Mouse (Mus musculus) neutrophil, adult 5-6 weeks (primary cell): ENCODE data around the gene Elp6. TPM values are rescaled to one million over a fixed set of nuclear protein-coding genes. Genes with fewer than 3 reads are reported as not detected.
"Not testable (repeated sequence)": the region's sequence is repeated elsewhere in the genome, so short reads cannot be mapped to it uniquely, and the experiment has no call there.

ENCODE experiments used
- ATAC-seq: fragments of 151-379, 151-347 bp; 2 replicates; pipeline ENCODE4 v1.8.0; 2017; ENCODE audit warnings: mild to moderate bottlenecking, moderate TSS enrichment; ENCODE audit not compliant: insufficient number of reproducible peaks, poor library complexity, low FRiP score, severe bottlenecking; ENCODE audit errors: extremely low read depth
- total RNA-seq: library from RNA; stranded (forward); fragments of 200-1000 nt; gene quantifications from 2 replicates; pipeline ENCODE4 v1.2.3, GENCODE M21; 2017

Gene Elp6
- total RNA-seq, 1 experiment from 2014 or later, result 3.5 TPM

DNA sequence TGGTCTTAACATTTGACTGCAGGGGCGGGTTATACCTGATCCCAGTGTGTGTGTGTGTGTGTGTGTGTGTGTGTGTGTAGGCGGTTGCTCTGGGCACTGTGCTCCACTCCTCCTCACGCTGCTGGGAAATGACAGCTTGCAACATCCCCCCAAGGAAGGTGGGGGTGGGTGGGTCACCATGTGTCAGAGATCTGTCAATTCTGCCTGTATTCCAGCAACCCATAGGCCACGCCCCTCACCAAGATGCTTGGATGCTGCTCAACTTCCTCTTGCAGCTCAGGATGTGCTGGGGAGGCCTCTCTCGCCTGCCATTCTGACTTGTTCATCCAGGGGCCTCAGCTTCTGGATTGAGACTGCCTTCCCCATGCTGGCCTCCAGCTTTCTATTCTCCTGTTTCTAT, 9.7 kb downstream of the Elp6 start:
- no peak for ATAC-seq

DNA sequence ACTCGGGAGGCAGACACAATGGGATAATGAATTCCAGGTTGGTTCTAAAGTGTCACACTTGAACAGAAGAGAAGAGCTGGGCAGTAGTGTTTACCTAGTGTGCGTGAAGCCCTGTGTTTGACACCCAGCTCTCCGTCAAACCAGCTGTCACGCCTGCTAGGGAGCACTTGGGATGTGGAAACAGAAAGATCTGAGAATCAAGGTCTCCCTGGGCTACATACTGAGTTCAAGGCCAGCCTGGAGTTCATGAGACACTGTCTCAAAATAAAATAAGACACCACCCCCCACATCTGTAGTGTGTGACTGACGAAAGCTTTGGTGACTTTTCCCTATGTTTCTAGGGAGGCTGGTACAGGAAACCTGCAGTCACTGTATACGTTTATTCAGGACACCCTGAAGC, 10.4 kb downstream of the Elp6 start:
- no peak for ATAC-seq

DNA sequence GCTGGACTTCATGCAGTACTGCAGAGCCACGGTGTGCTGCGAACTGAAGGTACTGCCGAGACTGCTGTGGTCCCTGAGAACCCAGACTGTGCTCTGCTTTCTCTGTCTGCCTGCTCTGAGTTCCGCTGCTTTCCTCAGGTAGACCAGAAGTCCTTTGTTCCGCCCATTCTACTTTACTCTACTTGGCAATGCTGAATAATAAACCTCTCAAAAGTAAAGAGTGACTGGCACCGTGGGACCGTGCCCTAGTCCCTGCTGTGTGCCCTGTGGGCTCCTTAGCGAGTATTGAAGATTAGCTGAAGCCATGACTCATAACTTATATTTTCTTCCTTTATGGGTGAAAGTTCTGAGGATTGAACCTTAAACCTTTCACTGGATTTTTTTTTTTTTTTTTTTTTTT, 10.9 kb downstream of the Elp6 start:
- no peak for ATAC-seq

DNA sequence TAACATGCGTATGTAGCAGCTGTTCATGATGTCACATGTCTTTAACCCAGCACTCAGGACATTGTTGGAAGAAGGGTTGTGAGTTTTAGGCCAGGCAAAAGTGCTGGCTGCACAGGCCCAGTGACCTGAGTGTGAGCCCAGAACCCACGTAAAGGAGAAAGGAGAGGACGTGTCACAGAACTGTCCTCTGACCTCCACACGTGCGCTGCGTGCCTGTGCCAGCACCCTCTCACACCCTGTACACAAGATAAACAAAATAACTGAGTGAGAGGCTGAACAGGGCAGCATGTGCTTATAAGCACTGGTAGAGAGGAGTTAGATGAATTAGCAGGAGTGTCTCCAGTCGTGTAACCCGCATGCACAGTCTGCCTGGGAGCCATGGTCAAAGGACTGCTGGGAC, 11.5 kb downstream of the Elp6 start:
- ATAC-seq, result no peak

DNA sequence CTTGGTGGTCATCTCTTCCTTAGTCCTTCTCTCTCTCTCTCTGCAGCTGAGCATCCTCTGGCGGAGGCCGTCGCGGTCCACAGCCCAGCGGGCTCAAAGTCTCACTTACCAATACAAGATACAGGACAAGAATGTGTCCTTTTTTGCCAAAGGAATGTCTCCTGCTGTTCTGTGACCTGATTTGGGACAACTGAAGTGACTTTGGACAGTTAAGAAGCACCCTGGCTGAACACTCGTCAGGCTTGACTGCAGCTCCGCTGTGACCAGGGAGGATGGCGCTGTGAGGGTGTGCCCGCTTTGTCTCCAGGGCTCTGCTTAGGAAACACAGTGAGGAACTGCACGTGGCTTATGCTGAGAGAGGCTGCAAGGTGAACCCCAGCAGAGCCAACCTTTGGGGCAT, 15.8 kb downstream of the Elp6 start:
- no peak for ATAC-seq

DNA sequence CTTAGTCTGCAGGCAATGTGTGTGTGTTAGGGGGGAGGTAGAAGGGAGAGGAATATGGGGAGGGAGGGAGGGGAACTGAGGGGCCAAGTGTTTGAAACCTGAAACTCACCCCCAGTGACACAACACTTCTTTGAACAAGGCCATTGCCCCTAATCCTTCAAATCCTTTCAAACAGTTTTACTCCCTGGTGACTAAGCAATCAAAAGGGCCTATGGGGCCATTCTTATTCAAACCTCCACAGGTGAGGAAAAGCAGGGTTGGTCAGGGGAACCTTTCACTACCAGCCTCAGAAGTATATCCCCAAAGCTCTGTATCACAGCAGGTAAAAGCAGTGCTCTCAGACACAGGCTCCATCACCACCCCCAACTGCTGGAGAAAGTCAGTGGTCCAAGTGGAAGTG, 18.0 kb downstream of the Elp6 start:
- ATAC-seq, result no peak

DNA sequence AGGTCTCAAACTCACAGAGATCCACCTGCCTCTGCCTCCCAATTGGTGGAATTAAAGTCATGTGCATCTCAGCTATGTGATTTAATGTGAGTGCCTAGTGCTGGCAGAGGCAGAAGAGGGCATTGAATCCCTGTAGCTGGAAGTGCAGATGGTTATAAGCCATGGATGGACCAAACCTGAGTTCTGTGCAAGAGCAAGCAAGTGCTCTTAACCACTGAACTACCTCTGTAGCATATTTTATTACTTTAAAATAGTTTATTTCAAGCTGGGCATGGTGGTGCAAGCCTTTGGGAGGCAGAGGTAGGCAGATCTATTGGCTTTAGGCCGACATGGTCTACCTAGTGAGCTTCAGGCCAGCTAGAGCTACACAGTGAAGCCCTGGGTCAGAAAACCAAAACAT, 19.2 kb downstream of the Elp6 start:
- ATAC-seq, result no peak

DNA sequence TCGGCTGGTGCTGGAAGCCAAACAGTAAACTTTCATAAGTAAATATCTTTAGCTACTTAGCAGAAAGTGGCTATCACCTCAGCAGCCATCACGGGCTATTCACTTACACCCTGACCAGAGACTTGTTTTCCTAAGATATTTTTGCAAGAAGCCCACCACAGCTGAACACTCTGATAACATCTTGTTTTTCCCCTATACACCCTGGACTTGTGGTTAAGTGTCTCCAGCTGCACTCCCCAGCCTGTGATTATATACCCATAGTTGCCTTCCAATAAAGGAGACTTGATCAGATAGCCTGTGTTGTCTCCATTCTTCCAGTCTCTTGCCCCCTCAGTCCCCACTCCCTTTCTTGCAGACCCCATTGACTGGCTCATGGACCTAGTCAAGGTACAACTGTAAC, 23.2 kb downstream of the Elp6 start:
- ATAC-seq, result no peak

DNA sequence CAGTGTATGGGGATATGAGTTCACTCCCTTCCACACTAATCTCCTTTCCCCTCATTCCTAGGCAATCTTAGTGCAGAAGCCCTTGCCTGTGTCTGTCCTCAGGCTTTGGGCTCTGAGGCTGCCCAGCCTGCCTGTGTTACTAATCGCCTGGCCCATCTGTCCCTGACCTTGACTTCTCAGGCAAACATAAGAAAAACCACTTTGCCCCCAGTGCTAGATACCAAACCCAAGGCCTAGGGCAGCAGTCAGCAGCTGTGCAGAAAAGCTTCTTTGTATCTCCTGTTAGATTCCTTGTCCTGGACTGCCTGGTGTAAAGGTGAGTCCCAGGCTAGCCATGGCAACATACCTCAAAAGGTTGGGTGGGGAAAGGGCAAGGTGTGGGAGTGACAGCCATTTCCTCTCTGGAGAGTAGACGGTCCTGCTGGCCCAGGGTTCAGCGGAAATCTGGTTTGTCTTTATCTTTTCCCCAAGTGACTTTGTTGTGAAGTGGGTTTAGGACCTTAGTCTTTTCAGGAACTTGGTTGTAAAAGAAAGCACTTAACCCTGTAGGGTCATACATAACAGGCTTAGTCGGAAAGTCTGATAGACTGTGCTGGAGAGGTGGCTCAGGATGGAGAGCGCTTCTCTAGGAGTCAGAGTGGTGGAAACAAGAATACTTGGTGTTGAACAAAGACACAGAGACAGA, 24.1 kb downstream of the Elp6 start:
- no peak for ATAC-seq

DNA sequence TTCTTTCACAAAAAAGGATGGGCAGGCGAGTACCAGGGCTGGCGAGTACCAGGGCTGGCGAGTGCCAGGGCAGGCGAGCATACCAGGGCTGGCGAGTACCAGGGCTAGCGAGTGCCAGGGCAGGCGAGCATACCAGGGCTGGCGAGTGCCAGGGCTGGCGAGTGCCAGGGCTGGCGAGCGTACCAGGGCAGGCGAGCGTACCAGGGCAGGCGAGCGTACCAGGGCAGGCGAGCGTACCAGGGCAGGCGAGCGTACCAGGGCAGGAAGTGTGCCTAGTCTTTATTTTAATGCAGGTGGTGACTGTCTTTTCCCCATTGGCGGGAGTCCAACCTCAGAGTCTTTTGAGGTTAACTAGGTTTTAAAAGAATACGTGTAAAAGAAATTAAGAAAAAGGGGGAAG, 24.7 kb downstream of the Elp6 start:
- peak; percentile 49; the same call in 1 of the 2 replicates for ATAC-seq

DNA sequence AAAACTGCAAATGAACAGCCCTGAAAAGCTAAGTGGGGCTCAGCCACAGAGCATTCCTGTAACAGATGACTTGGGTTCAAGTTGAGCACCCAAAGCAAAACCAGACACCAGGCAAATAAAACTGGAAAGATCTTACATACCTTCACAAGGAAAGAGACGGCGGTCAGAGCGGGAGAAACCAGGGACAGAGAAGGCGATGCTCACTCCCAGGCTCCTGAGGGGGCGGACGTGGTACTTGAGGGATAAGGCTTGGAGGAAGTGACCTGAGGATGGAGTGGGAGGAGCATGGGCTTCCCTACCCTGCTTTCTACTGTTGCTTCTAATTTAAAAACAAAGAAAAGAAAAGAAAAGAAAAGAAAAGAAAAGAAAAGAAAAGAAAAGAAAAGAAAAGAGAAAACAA, 25.4 kb downstream of the Elp6 start:
- ATAC-seq, result no peak

DNA sequence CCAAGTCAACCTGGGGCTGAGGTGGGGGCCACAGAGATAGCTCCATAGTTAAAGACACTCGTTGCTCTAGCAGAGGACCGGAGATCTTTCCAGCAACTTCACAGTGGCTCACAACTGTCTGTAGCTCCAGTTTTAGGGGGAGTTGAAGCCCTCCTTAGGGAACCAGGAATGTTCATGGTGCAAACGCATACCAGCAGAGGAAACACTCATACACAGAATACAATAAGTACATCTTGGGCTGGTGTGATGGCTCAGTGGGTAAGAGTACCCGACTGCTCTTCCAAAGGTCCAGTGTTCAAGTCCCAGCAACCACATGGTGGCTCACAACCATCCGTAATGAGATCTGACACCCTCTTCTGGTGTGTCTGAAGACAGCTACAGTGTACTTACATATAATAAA, 25.9 kb downstream of the Elp6 start:
- not testable (repeated sequence) for ATAC-seq

DNA sequence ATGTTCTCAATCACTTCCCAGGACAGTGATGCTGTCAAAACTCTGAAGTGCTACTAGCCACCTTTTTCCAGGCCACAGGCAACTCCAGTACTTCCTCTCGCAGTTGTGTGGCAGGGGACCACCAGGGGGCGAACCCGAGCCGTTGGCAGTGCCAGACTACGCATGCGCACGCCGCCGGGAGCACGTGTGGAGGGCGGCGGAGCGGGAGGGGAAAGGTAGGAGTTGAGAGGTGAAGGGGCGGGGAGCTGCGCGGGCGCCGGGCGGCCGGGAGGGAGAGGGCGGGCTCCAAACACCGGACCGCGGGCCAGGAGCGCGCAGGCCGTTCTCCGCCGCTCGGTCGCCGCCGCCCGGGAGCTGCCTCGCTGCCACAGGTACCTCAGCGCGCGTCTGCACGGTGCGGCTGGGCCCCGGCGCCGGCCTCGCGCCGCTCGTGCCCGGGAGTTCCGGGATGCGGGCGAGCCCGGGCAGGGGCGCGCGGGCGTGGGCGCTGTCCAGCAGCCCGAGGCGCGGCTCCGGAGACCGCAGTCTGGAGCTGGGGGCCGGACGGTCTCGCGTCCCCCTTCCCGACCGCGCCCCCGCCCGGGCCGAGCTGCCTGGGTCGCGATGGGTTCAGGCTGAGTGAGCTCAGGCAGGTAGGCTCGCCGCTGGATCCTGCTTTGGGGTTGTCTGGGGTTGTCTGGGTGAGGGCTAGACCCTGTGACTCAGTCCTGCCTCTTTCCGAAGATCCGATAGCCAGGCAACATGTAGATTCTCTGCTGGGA, 28.3 kb downstream of the Elp6 start, which contains the start of gene Scap:
TSS of gene Scap (plus strand) at position 154 of the 761 bp plus-strand sequence.
- ATAC-seq, result peak; percentile 93

DNA sequence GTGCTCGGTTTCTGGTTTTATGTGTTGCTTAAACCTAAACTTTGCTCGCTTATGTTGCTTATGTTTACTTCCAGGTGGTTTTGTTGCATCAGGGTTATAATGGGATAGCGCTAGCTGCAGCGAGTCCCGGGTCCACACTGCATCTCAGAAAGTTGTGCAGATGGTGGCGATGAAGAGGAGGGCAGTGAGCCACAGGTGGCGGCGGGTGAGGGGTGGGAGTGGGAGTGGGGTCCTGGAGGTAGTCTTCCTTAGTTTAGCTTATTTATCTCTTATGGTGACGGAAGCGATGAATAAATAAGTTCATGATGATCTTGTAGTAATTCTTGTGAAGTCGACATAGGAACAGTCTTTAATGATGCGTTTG, 28.9 kb downstream of the Elp6 start:
- ATAC-seq, result no peak

DNA sequence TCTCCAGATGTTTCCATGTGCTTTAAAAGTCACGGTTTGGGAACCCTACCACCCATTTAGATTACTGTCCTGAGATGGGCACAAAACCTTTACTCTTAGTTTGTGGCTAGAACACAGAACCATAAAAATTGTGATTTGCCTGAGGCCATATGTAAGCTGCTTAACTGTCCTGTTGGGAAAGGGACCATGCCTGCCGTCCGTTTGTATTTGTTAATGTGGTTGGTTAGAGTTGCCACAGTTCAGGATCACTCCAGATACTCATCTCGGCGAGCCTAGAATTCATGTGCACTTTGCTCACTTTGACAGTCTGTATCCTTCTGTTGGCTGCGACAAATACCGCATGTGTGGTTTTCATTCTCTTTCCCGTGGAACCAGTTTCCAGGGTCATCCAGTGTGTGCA, 29.9 kb downstream of the Elp6 start:
- no peak for ATAC-seq

DNA sequence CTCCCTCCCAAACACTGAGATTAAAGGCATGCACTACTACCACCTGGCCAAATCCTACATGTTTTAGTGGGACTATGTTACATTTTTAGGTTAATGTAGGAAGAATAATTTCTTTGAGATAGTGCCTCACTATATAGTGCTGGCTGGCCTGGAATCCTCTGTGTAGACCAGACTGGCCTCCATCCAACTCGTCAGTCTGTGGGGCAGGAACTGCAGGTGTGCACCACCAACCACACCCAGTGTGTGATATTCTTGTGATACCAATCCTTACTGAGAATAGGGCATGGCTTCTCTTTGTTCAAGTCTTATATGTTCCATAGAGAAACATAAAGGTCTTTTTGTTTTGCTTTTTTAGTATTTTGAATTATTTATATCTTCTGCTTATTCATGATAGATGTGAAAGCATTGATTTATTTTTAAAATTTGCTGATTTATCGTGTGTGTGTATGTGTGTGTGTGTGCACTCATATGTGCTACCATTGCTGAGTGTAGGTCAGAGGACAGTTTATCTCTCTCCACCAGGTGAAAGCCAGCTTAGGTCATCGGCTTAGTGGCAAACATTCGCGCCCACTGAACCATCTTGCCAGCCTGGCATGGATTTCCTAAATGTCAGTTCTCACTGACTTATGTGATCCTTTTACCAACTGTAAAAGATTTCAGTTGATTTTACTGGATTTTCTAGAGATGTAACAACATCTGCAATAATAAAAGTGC, 35.2 kb downstream of the Elp6 start:
- ATAC-seq, result no peak

DNA sequence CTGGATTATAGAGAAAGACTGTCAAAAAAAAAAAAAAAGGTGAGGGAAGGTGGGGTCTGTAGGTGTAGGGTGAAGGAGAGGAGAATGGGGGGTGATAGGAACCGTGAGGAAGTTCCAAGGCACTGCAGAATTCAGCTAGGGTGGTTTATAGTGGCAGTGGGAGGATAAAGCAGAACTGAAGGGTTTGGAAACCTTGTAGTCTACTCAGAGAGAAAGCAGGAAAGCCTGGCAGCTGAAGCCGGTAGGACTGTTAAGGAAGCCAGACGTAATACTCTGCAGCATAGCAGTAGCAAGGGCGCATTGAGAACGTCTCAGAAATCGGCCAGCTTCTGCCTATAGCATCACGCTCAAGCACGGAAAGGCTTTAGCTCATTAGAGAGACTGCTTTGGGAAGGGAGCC, 37.0 kb downstream of the Elp6 start:
- ATAC-seq, result no peak

DNA sequence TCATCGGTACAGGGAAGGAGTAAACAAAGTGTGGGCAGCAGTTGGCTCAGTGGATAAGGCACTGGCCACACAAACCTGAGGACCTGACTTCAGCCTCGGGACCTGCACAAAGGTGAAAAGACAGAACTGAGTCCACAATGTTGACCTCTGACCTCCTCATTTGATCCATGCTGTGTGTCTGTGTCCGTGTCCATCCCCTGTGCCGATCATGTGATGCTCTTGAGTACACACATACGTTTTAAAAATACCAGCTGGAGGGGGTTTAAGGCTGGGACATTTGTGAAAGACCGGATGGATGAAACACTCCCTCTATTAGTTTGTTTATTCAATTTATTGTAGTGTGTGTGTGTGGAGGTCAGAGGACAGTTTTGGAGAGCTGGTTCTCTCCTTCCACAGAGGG, 38.8 kb downstream of the Elp6 start:
- no peak for ATAC-seq

DNA sequence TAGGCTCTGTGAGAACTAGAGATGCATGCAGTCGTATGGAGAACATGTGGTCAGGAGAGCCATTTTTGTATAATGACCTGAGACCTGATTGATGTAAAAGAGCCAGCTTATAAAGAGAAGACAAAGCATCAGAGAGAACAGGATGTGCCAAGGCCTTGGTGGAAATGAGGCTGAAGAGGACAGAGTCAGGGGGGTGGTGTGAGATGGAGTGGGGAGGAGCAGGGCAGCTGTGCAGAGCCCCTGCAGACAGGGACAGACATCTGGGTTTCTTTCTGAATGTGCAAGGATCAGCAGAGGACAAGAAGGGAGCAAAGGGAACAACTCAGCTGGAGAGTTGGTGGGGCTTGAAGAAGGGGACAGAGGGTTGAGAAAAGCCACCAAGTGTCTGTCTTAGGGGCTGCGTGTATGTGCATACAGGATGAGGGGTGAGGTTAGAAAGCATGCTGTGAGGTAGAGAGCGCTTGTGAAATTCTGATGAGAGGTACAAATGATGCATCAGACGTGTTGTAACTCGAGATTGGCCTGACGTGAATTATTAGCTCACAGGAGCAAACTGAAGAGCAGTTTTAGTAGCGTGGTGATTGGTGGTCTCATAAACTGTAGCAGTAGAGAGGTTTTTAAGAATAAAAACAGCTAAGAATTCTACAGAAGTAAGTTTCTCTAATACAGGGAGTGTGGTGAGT, 40.2 kb downstream of the Elp6 start:
- no peak for ATAC-seq

DNA sequence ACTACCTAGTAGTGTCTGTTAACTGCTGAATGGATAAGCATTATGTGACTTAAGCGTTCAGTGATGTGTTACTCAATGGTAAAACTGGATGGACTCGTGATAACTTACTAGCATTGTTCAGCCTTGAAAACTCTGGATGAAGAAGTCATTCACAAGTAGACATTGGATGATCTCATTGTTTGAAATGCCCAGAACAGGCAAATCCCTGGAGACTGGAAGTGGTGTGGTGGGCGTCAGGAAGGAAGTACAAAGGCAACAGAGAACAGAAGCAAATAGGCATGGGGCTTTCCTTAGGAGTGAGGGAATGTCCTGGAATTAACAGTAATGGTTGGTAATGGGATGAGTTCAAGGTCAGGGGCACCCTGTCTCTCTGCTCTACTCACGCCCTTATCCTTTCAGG, 43.9 kb downstream of the Elp6 start:
- no peak for ATAC-seq
